In the genomic region with DNA sequence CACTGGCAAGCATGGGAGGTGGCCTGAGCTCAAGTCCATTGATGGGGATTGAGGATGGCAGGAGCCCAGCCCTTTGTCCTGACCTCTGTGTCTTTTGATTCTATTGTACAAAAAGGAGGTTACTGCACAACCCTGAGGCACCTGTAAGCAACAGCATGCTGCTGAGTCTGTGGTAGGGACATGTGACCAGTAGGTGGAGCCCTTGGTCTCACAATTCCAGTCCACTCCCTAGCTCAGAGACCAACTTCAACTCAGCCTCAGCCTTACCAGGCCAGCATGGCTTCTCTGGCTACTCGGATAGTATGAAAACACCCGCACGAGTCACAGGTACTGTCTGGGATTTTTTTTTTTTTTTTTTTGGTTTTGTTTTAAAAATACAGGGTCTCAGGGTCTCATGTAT, we compare ENCODE assay signal across 8 mouse cellular contexts. TPM values are rescaled to one million over a fixed set of nuclear protein-coding genes. Genes with fewer than 3 reads are reported as not detected.
A peak's percentile ranks its signal among the peaks of the same experiment; 100 is the strongest.
DNase-seq lines count a peak whose midpoint lies in the region; TF ChIP-seq lines count a peak whose summit lies in the region.

No protein-coding gene starts in this region.

- peak; percentile 62 to 63 for DNase-seq in adrenal gland, adult 18-20 months (ENCODE audit: low spot score in 2 of 2)
- peak; percentile 92 for DNase-seq in embryo, embryonic 10 days (ENCODE audit: low spot score)
- peak; percentile 73 for DNase-seq in gastrocnemius, postnatal 10 days
- peak; percentile 91 for DNase-seq in hindlimb bud, embryonic 11.5 days (ENCODE audit: extremely low spot score, low read depth, low spot score)
- DNase-seq in left cerebral cortex, adult 2 months (ENCODE audit: extremely low spot score in 1 of 2, low spot score in 2 of 2), result peak; percentile 77 to 79
- DNase-seq in lung, postnatal 4 days, result peak; percentile 82 to 86
- peak; percentile 84 to 89 for DNase-seq in right cerebral cortex, adult 2 months (ENCODE audit: low spot score in 2 of 2)
- DNase-seq in urinary bladder, postnatal 25 days (ENCODE audit: low spot score), result peak; percentile 63

- H3K4me3 ChIP-seq in left cerebral cortex, adult 2 months, result no peak overlapping the region

- no peak overlapping the region for H3K27ac ChIP-seq in left cerebral cortex, adult 2 months

- intact Hi-C loops in left cerebral cortex, adult 2 months (cut with DNase I), result loop anchor here (5.0 kb wide), 2 partner anchors 115 to 215 kb away; no protein-coding TSS in a partner anchor

- peak; percentile 76 for TF ChIP-seq CTCF in left cerebral cortex, adult 2 months (IDR thresholded peaks at IDR 0.05)

RNA-seq across cellular contexts. Expression of a gene that starts 27.5 kb away (rescaled TPM):
- total RNA-seq in adrenal gland, adult 18-20 months (2021), result under 1 TPM; 0.10 TPM
- total RNA-seq in gastrocnemius, postnatal 10 days (2021), result under 1 TPM; 0.18 to 0.19 TPM
- total RNA-seq in left cerebral cortex, adult 2 months (2021), result under 1 TPM; 0.77 to 0.96 TPM

RNA-seq across cellular contexts. Expression of a gene that starts 38.7 kb away (rescaled TPM):
- 10 to 100 TPM; 15.4 to 18.1 TPM for total RNA-seq in adrenal gland, adult 18-20 months (2021)
- 1 to 10 TPM; 4.3 to 4.8 TPM for total RNA-seq in gastrocnemius, postnatal 10 days (2021)
- total RNA-seq in left cerebral cortex, adult 2 months (2021), result 10 to 100 TPM; 22.2 to 22.6 TPM

RNA-seq across cellular contexts. Expression of a gene that starts 48.5 kb away (rescaled TPM):
- total RNA-seq in adrenal gland, adult 18-20 months (2021), result 1 to 10 TPM; 3.4 to 5.4 TPM
- total RNA-seq in gastrocnemius, postnatal 10 days (2021), result 1 to 10 TPM; 2.7 to 2.9 TPM
- 10 to 100 TPM; 19.5 to 20.4 TPM for total RNA-seq in left cerebral cortex, adult 2 months (2021)
